Mouse (Mus musculus): ENCODE measurements at regions not wholly inside any gene's neighbourhood (a gene's known extent, or its start where the extent isn't known, plus 50 kb on each side); places are given as distances from the start of the nearest gene placed in this dataset.

DNA sequence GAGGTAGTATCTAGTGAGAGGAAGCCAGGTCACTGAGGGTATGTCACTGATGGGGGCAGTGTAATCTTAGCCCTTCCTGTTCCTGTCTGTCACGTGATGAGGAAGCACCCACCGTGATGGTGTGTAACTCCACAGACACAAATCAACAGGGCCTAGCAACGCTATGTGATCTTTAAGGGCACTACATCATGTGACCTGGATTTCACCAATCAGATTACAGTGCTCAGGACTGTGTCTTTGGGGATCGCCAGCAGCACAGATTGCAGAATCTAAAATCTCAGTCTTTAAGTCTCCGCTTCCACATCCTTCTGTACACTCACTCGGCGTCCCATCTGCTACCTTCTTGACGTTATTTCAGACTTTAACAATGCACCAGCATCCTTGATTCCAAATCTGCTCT is 202.8 kb downstream of the Ifng start:
- Histone ChIP-seq H3K27me3 (replicated peaks; ENCODE audit: control insufficient read depth, insufficient read depth, low read length) (no peaks in the 10 kb centered on the region), H3K36me3 (ENCODE audit: control insufficient read depth, insufficient read depth, low read length) (no peaks in the 10 kb centered on the region), H3K4me3 (ENCODE audit: low read depth, low read length) (no peak overlapping the region), H3K27ac (replicated peaks; ENCODE audit: low read depth, low read length) (no peak overlapping the region), H3K9me3 (ENCODE audit: control insufficient read depth, low read length) (no peaks in the 10 kb centered on the region), H3K9ac (ENCODE audit: low read depth, low read length) (no peak overlapping the region), H3K4me2 (ENCODE audit: low read depth, low read length) (no peak overlapping the region), H3K4me1 (ENCODE audit: control insufficient read depth, insufficient read depth, low read length) (peaks cover 5% of the 10 kb centered on the region; the same call in 1 of the 2 replicates)
- DNase-seq (ENCODE audit: low spot score): no peak
- ATAC-seq (ENCODE audit: low read depth): no peak
- WGBS: 72% methylated on average over 8 of the region's 8 CpGs

DNA sequence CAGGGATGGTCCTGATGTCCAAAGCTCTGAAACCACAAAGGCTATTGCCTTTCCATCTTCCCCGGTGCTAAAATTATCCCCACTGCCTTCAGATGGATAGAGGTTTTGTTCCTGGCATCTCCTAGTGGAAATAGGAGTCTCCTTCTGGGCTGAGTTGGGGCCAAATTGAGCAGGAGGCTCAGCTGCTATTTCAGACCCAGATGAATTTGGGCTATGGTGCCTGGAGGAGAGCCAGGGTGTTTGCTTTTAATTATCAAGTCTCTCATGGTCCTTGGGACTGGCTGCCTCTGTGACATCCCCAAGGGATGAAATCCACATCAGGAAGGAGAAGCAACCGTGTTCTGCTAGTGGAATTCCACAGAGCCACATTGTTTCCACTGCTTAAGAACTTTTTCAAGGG is 207.3 kb downstream of the Ifng start:
- no peak overlapping the region for H3K4me3 ChIP-seq (ENCODE audit: low read depth, low read length)
- ATAC-seq (ENCODE audit: low read depth) (peak; percentile 18; the same call in 1 of the 2 replicates), DNase-seq (ENCODE audit: low spot score) (peak; percentile 81)
- no peaks in the 10 kb centered on the region for H3K27me3 ChIP-seq (replicated peaks; ENCODE audit: control insufficient read depth, insufficient read depth, low read length)
- H3K9ac ChIP-seq (ENCODE audit: low read depth, low read length): no peak overlapping the region
- 26% methylated on average over 2 of the region's 2 CpGs for WGBS
- H3K9me3 ChIP-seq (ENCODE audit: control insufficient read depth, low read length): no peaks in the 10 kb centered on the region
- H3K4me2 ChIP-seq (ENCODE audit: low read depth, low read length): no peak overlapping the region
- H3K27ac ChIP-seq (replicated peaks; ENCODE audit: low read depth, low read length): no peak overlapping the region
- H3K36me3 ChIP-seq (ENCODE audit: control insufficient read depth, insufficient read depth, low read length): no peaks in the 10 kb centered on the region
- H3K4me1 ChIP-seq (ENCODE audit: control insufficient read depth, insufficient read depth, low read length): no peaks in the 10 kb centered on the region

DNA sequence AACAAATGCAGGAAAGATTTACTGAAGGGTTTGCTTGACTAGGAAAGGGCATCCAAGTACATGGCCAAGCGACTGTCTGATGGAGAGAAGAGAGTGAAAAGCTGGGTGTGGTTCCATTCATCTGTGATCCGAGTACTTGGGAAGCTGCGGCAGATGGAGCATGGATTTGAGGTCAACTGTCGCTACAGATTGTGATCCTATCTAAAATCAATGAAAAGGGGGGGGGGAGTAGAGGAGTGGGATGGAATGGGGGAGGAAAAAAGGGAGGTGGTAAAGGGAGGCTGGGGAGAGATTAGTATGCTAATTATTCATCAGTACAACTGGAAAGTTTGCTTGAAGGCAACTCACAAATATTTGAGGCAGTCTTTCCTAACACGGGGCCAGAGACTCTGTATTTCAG is 213.4 kb downstream of the Dyrk2 start:
- no peak for ATAC-seq (ENCODE audit: low read depth)
- Histone ChIP-seq H3K4me1 (ENCODE audit: control insufficient read depth, insufficient read depth, low read length) (no peaks in the 10 kb centered on the region), H3K27ac (replicated peaks; ENCODE audit: low read depth, low read length) (no peak overlapping the region), H3K27me3 (replicated peaks; ENCODE audit: control insufficient read depth, insufficient read depth, low read length) (no peaks in the 10 kb centered on the region), H3K36me3 (ENCODE audit: control insufficient read depth, insufficient read depth, low read length) (no peaks in the 10 kb centered on the region), H3K9ac (ENCODE audit: low read depth, low read length) (no peak overlapping the region), H3K9me3 (ENCODE audit: control insufficient read depth, low read length) (no peaks in the 10 kb centered on the region), H3K4me2 (ENCODE audit: low read depth, low read length) (no peak overlapping the region), H3K4me3 (ENCODE audit: low read depth, low read length) (no peak overlapping the region)
- no peak for DNase-seq (ENCODE audit: low spot score)
- 74% methylated on average over 5 of the region's 5 CpGs for WGBS

DNA sequence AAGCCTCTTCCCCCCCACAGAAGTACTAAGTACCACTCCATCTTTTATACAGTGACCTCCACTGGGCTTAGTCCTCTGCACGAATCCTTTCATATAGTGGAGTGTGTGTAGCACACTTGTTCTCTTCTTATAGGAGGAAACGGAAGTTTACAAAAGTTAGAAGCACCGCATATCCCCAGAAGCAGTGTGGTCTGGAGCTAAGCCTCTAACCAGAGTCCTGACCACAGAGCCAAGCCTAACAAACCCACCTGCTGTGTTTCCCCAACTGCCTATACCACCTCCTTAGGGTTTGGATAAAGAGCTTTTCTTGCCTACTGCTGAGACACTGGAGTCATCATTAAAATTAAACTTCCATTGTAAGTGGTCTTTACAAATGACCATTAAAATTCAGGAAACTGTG is 204.0 kb downstream of the Dyrk2 start:
- no peaks in the 10 kb centered on the region for H3K4me1 ChIP-seq (ENCODE audit: control insufficient read depth, insufficient read depth, low read length)
- WGBS: 55% methylated on average over 3 of the region's 3 CpGs
- H3K4me2 ChIP-seq (ENCODE audit: low read depth, low read length): no peak overlapping the region
- H3K9me3 ChIP-seq (ENCODE audit: control insufficient read depth, low read length): no peaks in the 10 kb centered on the region
- H3K4me3 ChIP-seq (ENCODE audit: low read depth, low read length): no peak overlapping the region
- no peaks in the 10 kb centered on the region for H3K27me3 ChIP-seq (replicated peaks; ENCODE audit: control insufficient read depth, insufficient read depth, low read length)
- no peak for DNase-seq (ENCODE audit: low spot score)
- H3K9ac ChIP-seq (ENCODE audit: low read depth, low read length): no peak overlapping the region
- no peaks in the 10 kb centered on the region for H3K36me3 ChIP-seq (ENCODE audit: control insufficient read depth, insufficient read depth, low read length)
- H3K27ac ChIP-seq (replicated peaks; ENCODE audit: low read depth, low read length): no peak overlapping the region
- no peak for ATAC-seq (ENCODE audit: low read depth)

DNA sequence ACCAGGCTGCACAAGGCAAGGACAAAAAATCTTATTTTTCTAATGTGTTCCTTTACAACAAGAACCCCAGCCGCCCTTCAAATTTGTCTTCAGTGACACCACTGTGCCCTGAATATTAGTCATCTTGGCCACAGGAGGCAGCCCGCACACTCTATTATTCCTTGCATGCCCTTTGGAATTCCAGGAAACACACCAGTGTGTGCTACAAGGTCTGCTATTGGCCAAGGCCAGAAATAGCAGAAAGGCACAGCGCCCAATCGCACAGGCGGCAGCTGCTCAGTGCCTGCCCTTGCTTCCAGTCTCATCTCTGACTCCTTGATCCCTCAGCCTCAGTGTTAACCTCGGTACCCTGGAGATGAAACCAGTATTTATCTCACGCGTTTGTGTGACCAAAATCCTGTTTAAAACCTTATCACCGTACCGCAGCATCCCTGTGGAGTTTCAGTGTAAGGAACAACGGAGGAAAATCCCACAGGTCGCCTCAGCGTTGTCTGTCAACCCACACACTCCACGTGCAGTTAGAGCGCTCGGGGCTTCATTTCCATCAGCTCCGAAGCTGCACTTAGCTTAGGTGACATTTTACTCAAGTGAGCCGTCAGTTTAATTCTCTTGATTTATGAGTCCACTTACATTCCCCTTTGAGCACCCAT is 194.1 kb downstream of the Dyrk2 start:
- no peaks in the 10 kb centered on the region for H3K4me1 ChIP-seq (ENCODE audit: control insufficient read depth, insufficient read depth, low read length)
- H3K4me2 ChIP-seq (ENCODE audit: low read depth, low read length): no peak overlapping the region
- DNase-seq (ENCODE audit: low spot score) (peak; percentile 38), ATAC-seq (ENCODE audit: low read depth) (peak; percentile 74; the same call in 1 of the 2 replicates)
- no peak overlapping the region for H3K9ac ChIP-seq (ENCODE audit: low read depth, low read length)
- H3K4me3 ChIP-seq (ENCODE audit: low read depth, low read length): no peak overlapping the region
- H3K27me3 ChIP-seq (replicated peaks; ENCODE audit: control insufficient read depth, insufficient read depth, low read length): no peaks in the 10 kb centered on the region
- WGBS: 51% methylated on average over 18 of the region's 18 CpGs
- H3K27ac ChIP-seq (replicated peaks; ENCODE audit: low read depth, low read length): no peak overlapping the region
- H3K36me3 ChIP-seq (ENCODE audit: control insufficient read depth, insufficient read depth, low read length): no peaks in the 10 kb centered on the region
- peaks cover 7% of the 10 kb centered on the region; the same call in 1 of the 2 replicates for H3K9me3 ChIP-seq (ENCODE audit: control insufficient read depth, low read length)

DNA sequence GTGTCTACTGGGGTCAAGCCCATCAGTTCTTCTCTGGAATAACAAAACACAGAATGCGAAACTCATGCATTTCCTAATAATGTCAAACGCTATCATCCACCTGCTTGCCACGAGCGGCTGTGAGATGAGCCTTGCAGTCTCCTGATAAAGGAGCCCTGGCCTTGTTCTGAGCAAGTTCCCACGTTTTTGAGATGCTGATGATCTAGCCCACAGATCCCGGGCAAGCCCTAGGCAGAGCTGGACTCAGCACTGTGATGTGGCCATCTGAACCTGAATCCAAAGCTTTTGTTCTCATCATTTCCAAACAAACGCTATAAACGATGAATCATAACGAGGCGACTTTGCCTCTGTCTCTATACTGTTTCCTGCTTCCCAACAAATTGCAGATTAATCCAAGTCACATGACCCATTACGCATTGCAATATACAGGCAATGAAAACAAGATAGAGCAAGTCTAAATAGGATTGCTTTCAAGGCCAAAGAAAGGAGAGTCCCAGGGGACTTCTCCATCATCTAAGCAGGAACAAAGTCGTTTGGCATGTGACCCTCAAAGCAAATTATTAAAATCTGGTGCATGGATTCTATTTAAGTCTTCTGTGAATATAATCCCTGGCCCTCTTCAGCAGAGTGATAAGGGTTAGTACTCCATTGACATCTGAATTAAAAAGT is 191.1 kb downstream of the Dyrk2 start:
- H3K27me3 ChIP-seq (replicated peaks; ENCODE audit: control insufficient read depth, insufficient read depth, low read length): no peaks in the 10 kb centered on the region
- DNase-seq (ENCODE audit: low spot score): no peak
- no peak overlapping the region for H3K4me3 ChIP-seq (ENCODE audit: low read depth, low read length)
- H3K27ac ChIP-seq (replicated peaks; ENCODE audit: low read depth, low read length): no peak overlapping the region
- 74% methylated on average over 12 of the region's 12 CpGs for WGBS
- no peaks in the 10 kb centered on the region for H3K4me1 ChIP-seq (ENCODE audit: control insufficient read depth, insufficient read depth, low read length)
- no peak overlapping the region for H3K9ac ChIP-seq (ENCODE audit: low read depth, low read length)
- no peak overlapping the region for H3K4me2 ChIP-seq (ENCODE audit: low read depth, low read length)
- no peak for ATAC-seq (ENCODE audit: low read depth)
- H3K36me3 ChIP-seq (ENCODE audit: control insufficient read depth, insufficient read depth, low read length): no peaks in the 10 kb centered on the region
- no peaks in the 10 kb centered on the region for H3K9me3 ChIP-seq (ENCODE audit: control insufficient read depth, low read length)

DNA sequence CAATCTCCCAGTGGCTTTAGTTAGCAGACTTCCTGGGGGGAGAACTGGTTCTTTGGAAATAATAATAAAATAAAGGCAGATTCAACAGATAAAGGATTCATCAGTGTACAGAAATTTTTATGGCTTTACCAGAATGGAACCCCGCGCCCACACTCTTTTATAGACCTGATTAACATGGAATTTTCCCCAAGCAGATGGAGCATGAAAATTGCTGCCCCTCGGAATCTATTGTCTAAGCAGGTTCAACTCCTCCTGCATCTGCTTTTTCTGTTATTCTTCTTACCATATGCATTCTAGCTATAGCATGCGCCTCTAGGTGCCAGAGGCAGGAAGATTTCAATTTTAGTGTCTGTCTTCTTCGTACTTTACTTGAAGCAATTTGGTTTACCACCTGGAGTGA is 190.5 kb downstream of the Dyrk2 start:
- no peaks in the 10 kb centered on the region for H3K4me1 ChIP-seq (ENCODE audit: control insufficient read depth, insufficient read depth, low read length)
- no peaks in the 10 kb centered on the region for H3K36me3 ChIP-seq (ENCODE audit: control insufficient read depth, insufficient read depth, low read length)
- no peak overlapping the region for H3K27ac ChIP-seq (replicated peaks; ENCODE audit: low read depth, low read length)
- no peak for ATAC-seq (ENCODE audit: low read depth)
- no peak overlapping the region for H3K9ac ChIP-seq (ENCODE audit: low read depth, low read length)
- no peaks in the 10 kb centered on the region for H3K9me3 ChIP-seq (ENCODE audit: control insufficient read depth, low read length)
- H3K27me3 ChIP-seq (replicated peaks; ENCODE audit: control insufficient read depth, insufficient read depth, low read length): no peaks in the 10 kb centered on the region
- H3K4me3 ChIP-seq (ENCODE audit: low read depth, low read length): no peak overlapping the region
- WGBS: 86% methylated on average over 5 of the region's 5 CpGs
- H3K4me2 ChIP-seq (ENCODE audit: low read depth, low read length): no peak overlapping the region
- no peak for DNase-seq (ENCODE audit: low spot score)

DNA sequence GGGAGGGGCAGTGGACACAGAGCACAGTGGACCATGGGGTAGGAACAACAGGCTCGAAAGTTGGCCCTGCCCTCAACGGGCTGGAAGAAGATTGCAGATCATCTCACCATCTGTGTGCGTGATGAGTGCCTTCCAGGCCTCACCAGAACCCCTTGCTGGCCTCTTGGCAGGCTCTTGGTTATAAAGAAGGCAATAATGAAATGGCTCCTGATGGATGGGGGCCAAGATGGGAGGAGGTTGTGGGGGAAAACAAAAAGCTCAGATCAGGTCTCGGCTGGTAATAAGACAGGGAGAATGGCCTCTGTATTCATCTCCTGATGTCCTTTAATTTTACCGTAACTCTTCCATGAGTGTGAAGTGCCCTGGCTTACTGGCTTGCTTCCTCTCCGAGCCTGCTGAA is 189.1 kb downstream of the Dyrk2 start:
- Histone ChIP-seq H3K9ac (ENCODE audit: low read depth, low read length) (no peak overlapping the region), H3K27ac (replicated peaks; ENCODE audit: low read depth, low read length) (no peak overlapping the region), H3K27me3 (replicated peaks; ENCODE audit: control insufficient read depth, insufficient read depth, low read length) (no peaks in the 10 kb centered on the region), H3K9me3 (ENCODE audit: control insufficient read depth, low read length) (no peaks in the 10 kb centered on the region), H3K4me3 (ENCODE audit: low read depth, low read length) (no peak overlapping the region), H3K4me1 (ENCODE audit: control insufficient read depth, insufficient read depth, low read length) (no peaks in the 10 kb centered on the region), H3K36me3 (ENCODE audit: control insufficient read depth, insufficient read depth, low read length) (no peaks in the 10 kb centered on the region), H3K4me2 (ENCODE audit: low read depth, low read length) (no peak overlapping the region)
- DNase-seq (ENCODE audit: low spot score) (no peak), ATAC-seq (ENCODE audit: low read depth) (no peak)
- 81% methylated on average over 6 of the region's 6 CpGs for WGBS

DNA sequence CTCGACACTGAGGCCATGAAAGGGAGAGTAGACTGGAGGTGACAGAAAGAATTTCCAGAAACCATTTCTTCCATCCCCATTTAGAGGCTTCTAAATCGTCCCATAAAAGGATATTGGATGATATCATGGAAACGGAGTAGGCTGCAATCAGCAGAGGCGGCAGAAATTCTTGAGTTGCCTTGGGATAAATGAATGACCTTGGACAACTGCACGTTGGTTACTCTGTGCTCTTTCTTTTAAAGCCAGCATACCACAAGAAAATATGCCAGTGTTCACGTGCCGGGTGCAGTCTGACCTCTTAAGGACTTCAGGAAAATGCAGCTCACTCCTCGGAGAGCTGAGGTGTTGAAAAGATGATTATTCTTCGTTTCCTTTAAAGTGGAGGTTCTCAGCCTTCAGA is 186.7 kb downstream of the Dyrk2 start:
- no peak for ATAC-seq (ENCODE audit: low read depth)
- Histone ChIP-seq H3K4me2 (ENCODE audit: low read depth, low read length) (no peak overlapping the region), H3K36me3 (ENCODE audit: control insufficient read depth, insufficient read depth, low read length) (no peaks in the 10 kb centered on the region), H3K4me3 (ENCODE audit: low read depth, low read length) (no peak overlapping the region), H3K4me1 (ENCODE audit: control insufficient read depth, insufficient read depth, low read length) (no peaks in the 10 kb centered on the region), H3K9me3 (ENCODE audit: control insufficient read depth, low read length) (no peaks in the 10 kb centered on the region), H3K27ac (replicated peaks; ENCODE audit: low read depth, low read length) (no peak overlapping the region), H3K9ac (ENCODE audit: low read depth, low read length) (no peak overlapping the region), H3K27me3 (replicated peaks; ENCODE audit: control insufficient read depth, insufficient read depth, low read length) (no peaks in the 10 kb centered on the region)
- no peak for DNase-seq (ENCODE audit: low spot score)
- WGBS: 74% methylated on average over 9 of the region's 9 CpGs

Data from embryonic facial prominence, embryonic 14.5 days (tissue).